Mouse (Mus musculus): ENCODE data around the gene A430033K04Rik.

Gene A430033K04Rik

GRCm38 (mm10) chr5:138622645-138623477 is at the start of gene A430033K04Rik:
A430033K04Rik (plus strand) TSS chr5:138622859.
- peak; percentile 71 for DNase-seq (ENCODE audit: low spot score)

GRCm38 (mm10) chr5:138587396-138587795 is 35.3 kb upstream of the A430033K04Rik start:
- DNase-seq (ENCODE audit: low spot score): no peak

GRCm38 (mm10) chr5:138618353-138618752 is 4.3 kb upstream of the A430033K04Rik start:
- DNase-seq (ENCODE audit: low spot score): no peak

GRCm38 (mm10) chr5:138619211-138620128 is 3.2 kb upstream of the A430033K04Rik start, which contains the start of gene Zfp68:
Zfp68 (minus strand) TSS chr5:138619761.
- DNase-seq (ENCODE audit: low spot score): peak; percentile 75

- DNase-seq (ENCODE audit: low spot score): no peak
These were observed 1.8 kb upstream of the A430033K04Rik start for GRCm38 (mm10) chr5:138620836-138621235.

- DNase-seq (ENCODE audit: low spot score): no peak
These were observed 818 bp downstream of the A430033K04Rik start for GRCm38 (mm10) chr5:138623478-138623875.

GRCm38 (mm10) chr5:138636486-138636885 is 13.8 kb downstream of the A430033K04Rik start:
- no peak for DNase-seq (ENCODE audit: low spot score)

- DNase-seq (ENCODE audit: low spot score): no peak
These were observed 18.4 kb downstream of the A430033K04Rik start for GRCm38 (mm10) chr5:138641081-138641480.

- no peak for DNase-seq (ENCODE audit: low spot score)
These were observed 19.1 kb downstream of the A430033K04Rik start for GRCm38 (mm10) chr5:138641761-138642160.

- DNase-seq (ENCODE audit: low spot score): no peak
These were observed 30.3 kb downstream of the A430033K04Rik start for GRCm38 (mm10) chr5:138652911-138653310.

- DNase-seq (ENCODE audit: low spot score): no peak
These were observed 34.0 kb downstream of the A430033K04Rik start for GRCm38 (mm10) chr5:138656477-138657156.

GRCm38 (mm10) chr5:138657407-138657806 is 34.7 kb downstream of the A430033K04Rik start:
- no peak for DNase-seq (ENCODE audit: low spot score)

GRCm38 (mm10) chr5:138657854-138658253 is 35.2 kb downstream of the A430033K04Rik start:
- no peak for DNase-seq (ENCODE audit: low spot score)

- DNase-seq (ENCODE audit: low spot score): no peak
These were observed 36.3 kb downstream of the A430033K04Rik start for GRCm38 (mm10) chr5:138658922-138659321.

GRCm38 (mm10) chr5:138683023-138683766 is 60.5 kb downstream of the A430033K04Rik start:
- no peak for DNase-seq (ENCODE audit: low spot score)

GRCm38 (mm10) chr5:138683821-138684220 is 61.2 kb downstream of the A430033K04Rik start:
- no peak for DNase-seq (ENCODE audit: low spot score)

- no peak for DNase-seq (ENCODE audit: low spot score)
These were observed 64.8 kb downstream of the A430033K04Rik start for GRCm38 (mm10) chr5:138687453-138687852.

- DNase-seq (ENCODE audit: low spot score): no peak
These were observed 66.6 kb downstream of the A430033K04Rik start for GRCm38 (mm10) chr5:138689254-138689653.

GRCm38 (mm10) chr5:138692936-138693570 is 70.4 kb downstream of the A430033K04Rik start:
- no peak for DNase-seq (ENCODE audit: low spot score)

GRCm38 (mm10) chr5:138694036-138694435 is 71.4 kb downstream of the A430033K04Rik start:
- no peak for DNase-seq (ENCODE audit: low spot score)
